Mouse (Mus musculus) Patski (cell line): ENCODE results near the gene Cd59a. TPM values are rescaled to one million over a fixed set of nuclear protein-coding genes. Genes with fewer than 3 reads are reported as not detected.

Experiments used
- ATAC-seq: fragments of 100-300 bp; one replicate; pipeline ENCODE4 v1.8.0; 2021
- CTCF ChIA-PET: fragments of 350-600 bp; sonication (Branson Sonifier 250); formaldehyde crosslinking; loops from one replicate; lab custom pipeline; 2022; ENCODE audit warnings: inconsistent platforms; lab: Charles Lee
- POLR2A ChIA-PET: fragments of 350-600 bp; sonication (Branson Sonifier 250); formaldehyde crosslinking; loops from one replicate; lab custom pipeline; 2022; ENCODE audit warnings: antibody characterized with exemption, inconsistent platforms; lab: Charles Lee
- DNase-seq: peaks from one replicate; pipeline ENCODE4 v3.0.0-alpha.2; 2011; ENCODE audit warnings: low read depth, low spot score
- H3K27me3 ChIP-seq: fragments of 371-371 bp; one replicate; pipeline ENCODE4 v1.5.1; 2021
- CTCF ChIP-seq: fragments of 100-300 bp; IDR thresholded peaks from one replicate; pipeline ENCODE4 v1.5.1; 2021
- in situ Hi-C: fragments of 300-500 bp; cut with MboI; formaldehyde crosslinking; loops from 3 replicates; pipeline ENCODE4 v1.11.1; 2018; ENCODE audit warnings: low pct_unique_long_range_greater_than_20kb, mixed read lengths
- polyA plus RNA-seq: library from polyadenylated mRNA; unstranded; gene quantifications from one replicate; pipeline ENCODE4 v1.2.3, GENCODE M21; 2021

Cd59a gene
- polyA plus RNA-seq, 1 experiment from 2014 or later = 89.8 TPM

DNA sequence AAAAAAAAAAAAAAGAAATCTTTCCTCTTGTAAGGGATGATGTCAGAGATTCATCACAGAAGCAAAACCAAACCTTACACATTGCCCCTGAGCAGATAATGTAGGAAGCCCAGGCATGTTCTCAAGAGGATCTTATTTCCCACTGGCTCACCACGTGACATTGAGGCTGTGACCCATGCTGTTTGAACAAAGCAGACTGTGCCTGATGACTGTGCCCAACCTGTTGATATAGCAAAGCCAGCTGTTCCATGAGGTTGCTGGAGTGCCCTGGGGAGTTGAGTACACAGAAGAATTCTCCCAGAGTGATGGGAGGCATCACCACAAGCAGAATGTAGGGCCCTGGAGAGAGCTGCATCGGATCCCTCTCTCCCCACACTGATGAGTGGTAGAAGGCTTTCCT lies 40.3 kb downstream of the Cd59a start:
- in situ Hi-C loops = loop anchor here (5.0 to 10.0 kb wide), 2 partner anchors 279 to 451 kb away; partner anchors contain the start of gene D430041D05Rik
- no peak for ATAC-seq
- ChIA-PET CTCF (no interaction called here), POLR2A (no interaction called here)
- TF ChIP-seq CTCF = no peak
- H3K27me3 ChIP-seq = peaks cover 4% of the 10 kb centered on the region
- no peak for DNase-seq

DNA sequence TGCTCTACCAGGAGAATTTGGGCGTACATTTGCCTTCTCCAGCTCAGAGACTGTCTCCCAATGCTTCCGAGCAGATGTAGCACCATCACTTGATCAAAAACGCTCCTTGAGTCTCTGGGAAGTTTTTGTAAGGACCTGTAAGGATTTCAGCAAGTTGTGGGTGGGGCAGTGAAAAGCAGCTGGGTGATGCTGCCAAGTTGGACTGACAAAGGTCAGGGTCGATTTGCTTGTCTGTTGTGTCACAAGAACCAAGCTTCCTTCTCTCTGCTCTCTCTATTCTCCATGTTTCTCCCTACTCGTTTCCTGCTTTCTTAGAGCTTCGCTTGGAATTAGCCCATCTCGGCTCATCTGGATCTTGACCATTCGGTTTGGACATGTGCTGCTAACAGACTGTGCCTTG lies 46.5 kb downstream of the Cd59a start:
- ATAC-seq (no peak), DNase-seq (no peak)
- in situ Hi-C loops = no loop called here
- no peak for TF ChIP-seq CTCF
- ChIA-PET POLR2A (no interaction called here), CTCF (no interaction called here)
- no peaks in the 10 kb centered on the region for H3K27me3 ChIP-seq

DNA sequence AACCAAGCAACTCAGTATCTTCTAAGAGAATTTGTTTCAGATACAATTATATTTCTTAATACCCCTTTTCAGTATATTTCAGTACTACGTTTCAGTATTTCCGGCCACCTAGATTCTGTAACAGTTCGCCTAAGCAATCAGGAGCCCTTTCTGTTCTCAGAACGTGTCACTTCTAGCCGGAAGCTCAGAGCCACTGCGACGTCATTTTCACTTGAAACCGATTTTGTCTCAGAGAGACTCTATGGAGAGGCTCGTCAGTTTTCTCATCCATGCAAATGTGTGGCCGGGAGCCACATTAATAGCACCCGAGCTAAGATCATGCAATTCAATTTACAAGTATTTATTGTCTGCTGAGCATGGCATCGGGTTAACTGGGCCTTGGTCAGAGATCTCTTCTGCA lies 48.4 kb downstream of the Cd59a start:
- in situ Hi-C loops = no loop called here
- DNase-seq = no peak
- ChIA-PET CTCF (no interaction called here), POLR2A (no interaction called here)
- H3K27me3 ChIP-seq = no peaks in the 10 kb centered on the region
- no peak for TF ChIP-seq CTCF
- ATAC-seq = no peak

- POLR2A ChIA-PET = interaction anchor here (0.6 kb wide), 1 partner anchor 52 kb away, joined by 3 read pairs; no protein-coding TSS in a partner anchor
- in situ Hi-C loops = no loop called here
- no peaks in the 10 kb centered on the region for H3K27me3 ChIP-seq
- ATAC-seq (peak; percentile 88), DNase-seq (peak; percentile 42)
- CTCF ChIA-PET = interaction anchor here (1.0 to 1.6 kb wide), 4 partner anchors 9 to 17 kb away, joined by 3 to 4 read pairs (median 3); no protein-coding TSS in a partner anchor
- peak; percentile 66 for TF ChIP-seq CTCF
Observed at GRCm38 (mm10) chr2:104145983-104146382, 50.4 kb downstream of the Cd59a start.

- ATAC-seq (no peak), DNase-seq (no peak)
- H3K27me3 ChIP-seq = peaks cover 3% of the 10 kb centered on the region
- in situ Hi-C loops = no loop called here
- TF ChIP-seq CTCF = no peak
- ChIA-PET POLR2A (no interaction called here), CTCF (no interaction called here)
Observed at GRCm38 (mm10) chr2:104147910-104148561, 52.4 kb downstream of the Cd59a start.

DNA sequence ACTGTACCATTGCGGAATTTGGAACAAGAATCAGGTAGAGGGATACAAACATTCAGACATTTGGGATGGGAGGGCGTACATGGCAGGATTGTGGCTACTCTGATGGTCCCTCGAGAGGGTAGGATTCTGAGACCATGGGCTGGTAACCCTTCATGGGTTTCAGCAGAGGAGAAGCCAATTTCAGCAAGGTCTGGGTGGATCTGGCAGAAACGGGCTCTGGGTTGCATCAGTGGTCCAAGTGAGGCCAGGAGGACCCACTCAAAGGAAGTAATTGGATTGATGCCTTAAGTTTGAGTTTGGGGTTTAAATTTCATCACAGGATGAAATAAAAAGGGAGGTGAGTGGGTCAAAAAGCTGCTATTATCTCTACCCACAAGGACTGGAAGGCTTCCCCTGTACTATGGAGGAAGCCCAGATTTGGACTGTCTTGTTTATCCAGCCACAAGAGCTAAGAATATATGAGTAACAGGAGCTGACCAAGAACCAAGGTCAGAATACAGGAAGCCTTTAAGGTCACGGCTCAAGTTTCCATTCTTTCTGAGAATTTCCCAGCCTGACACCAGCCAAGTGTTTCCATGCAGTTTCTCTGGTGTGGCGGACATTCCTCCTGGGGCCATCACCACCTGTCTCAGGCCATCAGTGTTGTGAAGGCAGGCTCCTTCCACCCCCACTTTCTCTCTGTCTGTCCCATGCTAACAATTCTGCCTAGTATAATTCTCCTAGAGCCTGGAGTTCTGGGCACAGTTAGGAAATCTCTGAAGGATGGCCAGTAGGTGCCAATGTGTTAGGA lies 55.2 kb downstream of the Cd59a start:
- no peak for DNase-seq
- no peak for TF ChIP-seq CTCF
- ChIA-PET POLR2A (no interaction called here), CTCF (no interaction called here)
- no peak for ATAC-seq
- H3K27me3 ChIP-seq = peaks cover 3% of the 10 kb centered on the region
- in situ Hi-C loops = no loop called here

- CTCF ChIA-PET = no interaction called here
- POLR2A ChIA-PET = no interaction called here
Observed at GRCm38 (mm10) chr2:104153345-104153744, 57.7 kb downstream of the Cd59a start.

GRCm38 (mm10) chr2:104153876-104154275 lies 58.3 kb downstream of the Cd59a start:
- peaks cover 3% of the 10 kb centered on the region for H3K27me3 ChIP-seq
- ATAC-seq (no peak), DNase-seq (no peak)
- in situ Hi-C loops = no loop called here
- TF ChIP-seq CTCF = no peak
- CTCF ChIA-PET = no interaction called here
- POLR2A ChIA-PET = no interaction called here

More at GRCm38 (mm10) chr2:104153345-104153744, 57.7 kb downstream of the Cd59a start:
- TF ChIP-seq CTCF = no peak
- ATAC-seq = no peak
- DNase-seq = no peak
- in situ Hi-C loops = no loop called here
- H3K27me3 ChIP-seq = peaks cover 3% of the 10 kb centered on the region

- in situ Hi-C loops = no loop called here
- ChIA-PET POLR2A (no interaction called here), CTCF (no interaction called here)
- no peak for TF ChIP-seq CTCF
- H3K27me3 ChIP-seq = no peaks in the 10 kb centered on the region
- DNase-seq (no peak), ATAC-seq (no peak)
Observed at GRCm38 (mm10) chr2:104157831-104158230, 62.2 kb downstream of the Cd59a start.

DNA sequence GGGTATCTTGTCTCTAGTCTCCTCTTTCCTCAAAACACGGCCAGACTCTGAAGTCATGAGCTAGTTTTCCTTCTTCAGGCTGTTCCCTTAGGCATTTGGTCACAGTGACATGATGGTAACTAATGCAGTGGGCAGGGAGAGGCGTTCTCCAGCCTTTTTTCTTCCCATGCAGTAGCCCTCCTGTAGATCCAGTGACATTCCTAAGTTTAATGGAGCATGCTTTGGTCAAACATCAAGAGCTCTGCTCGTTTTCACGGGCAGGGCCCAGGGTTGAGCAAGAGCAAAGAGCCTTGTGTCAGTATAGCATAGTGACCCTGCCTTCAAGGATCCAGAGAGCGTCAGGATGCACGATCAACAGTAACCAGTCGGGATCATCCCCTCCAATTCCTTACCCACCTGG lies 67.8 kb downstream of the Cd59a start:
- H3K27me3 ChIP-seq = no peaks in the 10 kb centered on the region
- peak; percentile 92 for ATAC-seq
- in situ Hi-C loops = no loop called here
- POLR2A ChIA-PET = no interaction called here
- CTCF ChIA-PET = interaction anchor here (1.1 kb wide), 1 partner anchor 265 kb away, joined by 3 read pairs; no protein-coding TSS in a partner anchor
- DNase-seq = no peak
- no peak for TF ChIP-seq CTCF

- no peak for DNase-seq
- ChIA-PET POLR2A (no interaction called here), CTCF (interaction anchor here (1.1 kb wide), 1 partner anchor 265 kb away, joined by 3 read pairs; no protein-coding TSS in a partner anchor)
- no peak for TF ChIP-seq CTCF
- in situ Hi-C loops = no loop called here
- H3K27me3 ChIP-seq = no peaks in the 10 kb centered on the region
- no peak for ATAC-seq
Observed at GRCm38 (mm10) chr2:104163978-104164487, 68.4 kb downstream of the Cd59a start.

Other genes with a start within 250 kb of the Cd59a start
- gene Lmo2, start 137.8 kb upstream of the Cd59a start, polyA plus RNA-seq = 0.63 TPM
- 40.4 TPM for gene Fbxo3, start 68.1 kb upstream of the Cd59a start, polyA plus RNA-seq
- 1.6 TPM for gene 4931422A03Rik, start 67.4 kb upstream of the Cd59a start, polyA plus RNA-seq
- gene Gm10912, start 30.0 kb upstream of the Cd59a start, polyA plus RNA-seq = not detected
- not detected for gene Gm10799, start 27.3 kb upstream of the Cd59a start, polyA plus RNA-seq
- 12.3 TPM for gene Cd59b, start 26.0 kb upstream of the Cd59a start, polyA plus RNA-seq
- not detected for gene A930018P22Rik, start 27.0 kb downstream of the Cd59a start, polyA plus RNA-seq